Mouse (Mus musculus) limb, embryonic 11.5 days (tissue): ENCODE measurements around the gene Cdh9. TPM values are rescaled to one million over a fixed set of nuclear protein-coding genes. Genes with fewer than 3 reads are reported as not detected.

Source experiments
- ATAC-seq: fragments of 200-750 bp; cut with Nextera tagmentation; 2 replicates; pipeline ENCODE4 v1.8.0; 2017; ENCODE audit warnings: low read depth; ENCODE audit not compliant: insufficient number of reproducible peaks, low FRiP score, low TSS enrichment
- DNase-seq: peaks from one replicate; pipeline ENCODE4 v3.0.0-alpha.2; 2015; ENCODE audit warnings: low spot score
- H3K27ac ChIP-seq: fragments of 300-500 bp; sonication (generic); replicated peaks from 2 replicates; pipeline ENCODE4 v1.5.1; 2014; ENCODE audit warnings: low read depth, mild to moderate bottlenecking, low read length
- H3K27me3 ChIP-seq: fragments of 300-500 bp; sonication (generic); 2 replicates; pipeline ENCODE4 v1.6.1; 2014; ENCODE audit warnings: mild to moderate bottlenecking, low read length, mixed read lengths; ENCODE audit not compliant: control insufficient read depth, insufficient read depth
- H3K36me3 ChIP-seq: fragments of 300-500 bp; sonication (generic); 2 replicates; pipeline ENCODE4 v1.6.1; 2014; ENCODE audit warnings: mild to moderate bottlenecking, low read length, moderate library complexity, mixed read lengths; ENCODE audit not compliant: control insufficient read depth, insufficient read depth
- H3K4me1 ChIP-seq: fragments of 300-500 bp; sonication (generic); 2 replicates; pipeline ENCODE4 v1.6.1; 2014; ENCODE audit warnings: low read length, mixed read lengths; ENCODE audit not compliant: control insufficient read depth, insufficient read depth
- H3K4me2 ChIP-seq: fragments of 300-500 bp; sonication (generic); 2 replicates; pipeline ENCODE4 v1.6.1; 2014; ENCODE audit warnings: low read depth, mild to moderate bottlenecking, moderate library complexity; ENCODE audit not compliant: severe bottlenecking
- H3K4me3 ChIP-seq: fragments of 300-500 bp; sonication (generic); 2 replicates; pipeline ENCODE4 v1.5.1; 2014; ENCODE audit warnings: low read depth, low read length
- H3K9ac ChIP-seq: fragments of 300-500 bp; sonication (generic); 2 replicates; pipeline ENCODE4 v1.6.1; 2014; ENCODE audit warnings: mild to moderate bottlenecking, low read length
- H3K9me3 ChIP-seq: fragments of 300-500 bp; sonication (generic); 2 replicates; pipeline ENCODE4 v1.6.1; 2016; ENCODE audit warnings: low read length; ENCODE audit not compliant: control insufficient read depth
- WGBS: fragments of 180-500 bp; shearing (Covaris S2); extraction: QIAGEN DNeasy Blood & Tissue Kit; methylation state at CpG from one replicate; pipeline ENCODE4 v1.1.7; 2014; 5-methylcytosine and 5-hydroxymethylcytosine counted together
- polyA plus RNA-seq: library from polyadenylated mRNA; unstranded; fragments of >200 nt; fragmentation: Nextera tagmentation; extraction: Ambion mirVana; gene quantifications from 2 replicates; pipeline ENCODE4 v1.2.1, GENCODE M21; 2014

Gene Cdh9
- polyA plus RNA-seq = 0.15 and 0.51 TPM in 2 replicates

- H3K36me3 ChIP-seq = no peaks in the 10 kb centered on the region
- no peak for ATAC-seq
- no peak within 1 kb of the TSS for H3K27ac ChIP-seq
- DNase-seq = peak; percentile 23
- no peaks in the 10 kb centered on the region for H3K27me3 ChIP-seq
- H3K9me3 ChIP-seq = no peaks in the 10 kb centered on the region
- H3K4me2 ChIP-seq = peak within 1 kb of the TSS; percentile 47
- H3K9ac ChIP-seq = 0 out of 2 replicates have a peak within 1 kb of the TSS, but pooled peaks have one; percentile 27
- H3K4me1 ChIP-seq = no peaks in the 10 kb centered on the region
- WGBS = 4% methylated on average over 14 of the region's 14 CpGs
- H3K4me3 ChIP-seq = peak within 1 kb of the TSS; percentile 16
Observed at GRCm38 (mm10) chr15:16728470-16729011, at the start of gene Cdh9. TSS of gene Cdh9 (plus strand) at chr15:16728756.

GRCm38 (mm10) chr15:16679096-16679495 lies 49.5 kb upstream of the Cdh9 start:
- Histone ChIP-seq H3K9me3 (no peaks in the 10 kb centered on the region), H3K4me3 (no peak overlapping the region), H3K4me2 (no peak overlapping the region), H3K27me3 (no peaks in the 10 kb centered on the region), H3K27ac (no peak overlapping the region), H3K9ac (no peak overlapping the region), H3K36me3 (no peaks in the 10 kb centered on the region), H3K4me1 (no peaks in the 10 kb centered on the region)
- ATAC-seq (no peak), DNase-seq (no peak)
- WGBS = 87% methylated on average over 5 of the region's 5 CpGs

DNA sequence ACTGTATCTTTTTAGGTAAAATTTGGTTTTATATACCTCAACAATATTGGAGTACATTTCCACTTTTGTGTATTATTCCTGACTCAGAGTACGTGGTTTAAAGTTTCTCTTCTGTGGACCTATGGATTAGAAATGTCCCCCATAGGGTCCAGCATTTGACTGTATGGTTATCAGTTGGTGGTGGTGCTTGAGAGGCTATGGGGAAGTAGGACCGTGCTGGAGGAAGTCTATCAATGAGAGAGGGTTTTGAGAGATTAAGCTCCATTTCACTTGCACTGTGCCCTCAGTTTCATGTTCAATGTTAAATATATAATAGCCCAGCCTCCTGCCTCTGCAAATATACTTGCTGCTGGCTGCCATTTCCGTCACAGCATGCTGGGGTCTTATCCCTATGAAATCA lies 28.7 kb upstream of the Cdh9 start:
- Histone ChIP-seq H3K27me3 (no peaks in the 10 kb centered on the region), H3K36me3 (no peaks in the 10 kb centered on the region), H3K4me1 (no peaks in the 10 kb centered on the region), H3K9ac (no peak overlapping the region), H3K4me2 (no peak overlapping the region), H3K4me3 (no peak overlapping the region), H3K27ac (no peak overlapping the region), H3K9me3 (no peaks in the 10 kb centered on the region)
- WGBS = 85% methylated on average over 3 of the region's 3 CpGs
- DNase-seq (no peak), ATAC-seq (no peak)

DNA sequence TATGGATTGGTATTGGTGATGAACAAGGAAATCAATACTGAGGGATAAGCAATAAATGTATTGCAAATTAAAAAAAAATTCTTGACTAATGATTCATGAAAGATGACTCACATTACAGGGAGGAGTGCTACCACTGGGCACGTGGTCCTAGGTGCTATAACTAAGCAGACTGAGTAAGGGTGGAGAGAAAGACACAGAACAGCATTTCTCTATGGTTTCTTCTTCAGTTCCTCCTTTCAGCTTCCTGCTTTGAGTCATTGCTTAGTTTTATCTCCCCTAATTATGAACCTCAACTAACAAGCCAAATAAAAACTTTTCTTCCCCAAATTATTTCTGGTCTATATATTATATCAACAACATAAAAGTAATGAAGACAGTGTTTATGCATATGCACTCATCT lies 26.2 kb upstream of the Cdh9 start:
- 71% methylated on average over 1 of the region's 1 CpGs for WGBS
- Histone ChIP-seq H3K27me3 (no peaks in the 10 kb centered on the region), H3K27ac (no peak overlapping the region), H3K9me3 (no peaks in the 10 kb centered on the region), H3K4me3 (no peak overlapping the region), H3K4me1 (no peaks in the 10 kb centered on the region), H3K4me2 (no peak overlapping the region), H3K9ac (no peak overlapping the region), H3K36me3 (no peaks in the 10 kb centered on the region)
- DNase-seq (no peak), ATAC-seq (no peak)

GRCm38 (mm10) chr15:16739088-16739487 lies 10.5 kb downstream of the Cdh9 start:
- no peaks in the 10 kb centered on the region for H3K9me3 ChIP-seq
- WGBS = 79% methylated on average over 4 of the region's 4 CpGs

GRCm38 (mm10) chr15:16746672-16747071 lies 18.1 kb downstream of the Cdh9 start:
- no peak overlapping the region for H3K4me3 ChIP-seq
- H3K9me3 ChIP-seq = no peaks in the 10 kb centered on the region
- ATAC-seq = no peak
- H3K27me3 ChIP-seq = no peaks in the 10 kb centered on the region
- WGBS = 95% methylated on average over 1 of the region's 1 CpGs
- no peak overlapping the region for H3K9ac ChIP-seq
- H3K27ac ChIP-seq = no peak overlapping the region
- DNase-seq = no peak
- no peaks in the 10 kb centered on the region for H3K36me3 ChIP-seq
- H3K4me1 ChIP-seq = no peaks in the 10 kb centered on the region
- no peak overlapping the region for H3K4me2 ChIP-seq

More at GRCm38 (mm10) chr15:16739088-16739487, 10.5 kb downstream of the Cdh9 start:
- Histone ChIP-seq H3K27ac (no peak overlapping the region), H3K9ac (no peak overlapping the region), H3K27me3 (no peaks in the 10 kb centered on the region), H3K4me1 (no peaks in the 10 kb centered on the region), H3K36me3 (no peaks in the 10 kb centered on the region), H3K4me2 (no peak overlapping the region), H3K4me3 (no peak overlapping the region)
- no peak for DNase-seq
- ATAC-seq = no peak

GRCm38 (mm10) chr15:16763252-16763651 lies 34.7 kb downstream of the Cdh9 start:
- Histone ChIP-seq H3K4me3 (no peak overlapping the region), H3K4me2 (no peak overlapping the region)

GRCm38 (mm10) chr15:16784575-16784974 lies 56.0 kb downstream of the Cdh9 start:
- 65% methylated on average over 1 of the region's 1 CpGs for WGBS

More at GRCm38 (mm10) chr15:16763252-16763651, 34.7 kb downstream of the Cdh9 start:
- H3K9ac ChIP-seq = no peak overlapping the region
- no peaks in the 10 kb centered on the region for H3K4me1 ChIP-seq
- no peak for DNase-seq
- H3K9me3 ChIP-seq = no peaks in the 10 kb centered on the region
- H3K27me3 ChIP-seq = no peaks in the 10 kb centered on the region
- ATAC-seq = no peak
- H3K36me3 ChIP-seq = no peaks in the 10 kb centered on the region
- 91% methylated on average over 3 of the region's 3 CpGs for WGBS
- no peak overlapping the region for H3K27ac ChIP-seq

DNA sequence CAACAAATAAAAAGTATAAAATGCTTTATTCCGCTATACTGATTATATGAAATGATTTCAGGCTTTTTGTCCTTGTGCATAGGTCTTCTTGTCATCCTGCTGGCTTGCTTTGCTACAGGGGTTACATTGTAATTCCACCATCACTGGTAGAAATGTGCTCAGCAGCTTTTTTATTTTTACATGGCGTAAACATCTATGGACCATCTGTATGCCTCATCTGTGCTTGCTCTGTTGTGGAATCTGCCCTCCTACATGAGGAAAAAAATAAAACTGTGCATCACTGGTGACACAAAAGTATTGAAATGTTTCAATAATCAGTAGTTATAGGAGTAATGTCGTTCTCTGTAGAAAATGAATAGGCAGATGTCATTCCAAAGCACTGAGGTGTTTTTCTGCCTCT lies 64.3 kb downstream of the Cdh9 start:
- Histone ChIP-seq H3K4me1 (no peaks in the 10 kb centered on the region), H3K4me2 (no peak overlapping the region), H3K9ac (no peak overlapping the region), H3K27me3 (no peaks in the 10 kb centered on the region), H3K4me3 (no peak overlapping the region), H3K27ac (no peak overlapping the region), H3K9me3 (no peaks in the 10 kb centered on the region), H3K36me3 (no peaks in the 10 kb centered on the region)
- no peak for ATAC-seq
- no peak for DNase-seq
- 87% methylated on average over 3 of the region's 3 CpGs for WGBS

More at GRCm38 (mm10) chr15:16784575-16784974, 56.0 kb downstream of the Cdh9 start:
- Histone ChIP-seq H3K9me3 (no peaks in the 10 kb centered on the region), H3K4me2 (no peak overlapping the region), H3K27me3 (no peaks in the 10 kb centered on the region), H3K9ac (no peak overlapping the region), H3K27ac (no peak overlapping the region), H3K36me3 (no peaks in the 10 kb centered on the region), H3K4me1 (no peaks in the 10 kb centered on the region), H3K4me3 (no peak overlapping the region)
- no peak for DNase-seq
- no peak for ATAC-seq
